Mouse (Mus musculus) CH12.LX (cell line): ENCODE data around the gene Galnt4. TPM values are rescaled to one million over a fixed set of nuclear protein-coding genes. Genes with fewer than 3 reads are reported as not detected.

Experiments used
- DNase-seq: peaks from one replicate; pipeline ENCODE4 v3.0.0-alpha.2; 2013; ENCODE audit errors: extremely low read depth
- H3K27ac ChIP-seq: 2 replicates; pipeline ENCODE4 v1.5.1; 2012; ENCODE audit warnings: low read depth, mild to moderate bottlenecking, control low read depth, moderate library complexity; ENCODE audit not compliant: insufficient read depth
- H3K27me3 ChIP-seq: replicated peaks from 2 replicates; pipeline ENCODE3; 2012; ENCODE audit warnings: inconsistent platforms
- H3K36me3 ChIP-seq, 2 experiments: replicated peaks in 1 of 2; 2 replicates each; pipeline versions ENCODE3 to v1.6.1; 2012; ENCODE audit warnings: inconsistent platforms in 1 of 2, low read length in 1 of 2, mild to moderate bottlenecking in 1 of 2, mixed read lengths in 1 of 2, moderate library complexity in 1 of 2; ENCODE audit not compliant: control insufficient read depth in 1 of 2, insufficient read depth in 1 of 2
- H3K4me1 ChIP-seq, 2 experiments: 2 replicates each; pipeline ENCODE4 v1.6.1; 2012; ENCODE audit warnings: inconsistent platforms in 1 of 2, moderate library complexity in 1 of 2; ENCODE audit not compliant: insufficient read depth in 2 of 2, control insufficient read depth in 1 of 2
- H3K4me2 ChIP-seq: 2 replicates; pipeline ENCODE4 v1.6.1; 2012; ENCODE audit warnings: low read depth, mild to moderate bottlenecking, control low read depth; ENCODE audit not compliant: poor library complexity, insufficient read depth, severe bottlenecking
- H3K4me3 ChIP-seq, 3 experiments: fragments of 150-350 bp in 1 of 3; sonication (generic) in 1 of 3; replicated peaks in 1 of 3; 2 replicates each; pipeline versions ENCODE3 to v1.5.1; 2011 to 2012; ENCODE audit warnings: low read depth in 2 of 3, low read length in 2 of 3, mild to moderate bottlenecking in 2 of 3, moderate library complexity in 2 of 3, control low read depth in 1 of 3, improper control_type of control experiment in 1 of 3, inconsistent platforms in 1 of 3, mixed read lengths in 1 of 3; ENCODE audit not compliant: poor library complexity in 1 of 3
- H3K79me2 ChIP-seq: replicated peaks from 2 replicates; pipeline ENCODE4 v1.6.1; 2012; ENCODE audit warnings: mild to moderate bottlenecking, moderate library complexity; ENCODE audit not compliant: control insufficient read depth, poor library complexity, insufficient read depth, severe bottlenecking; ENCODE audit errors: extremely low read depth
- H3K9ac ChIP-seq: 2 replicates; pipeline ENCODE4 v1.6.1; 2012; ENCODE audit warnings: low read depth, mild to moderate bottlenecking, control low read depth, moderate library complexity; ENCODE audit not compliant: insufficient read depth
- H3K9me3 ChIP-seq: replicated peaks from 2 replicates; pipeline ENCODE3; 2012; ENCODE audit warnings: low read length, inconsistent platforms, mixed read lengths
- BHLHE40 ChIP-seq: IDR thresholded peaks from 2 replicates; pipeline ENCODE4 v1.6.1; 2011; ENCODE audit warnings: mild to moderate bottlenecking, low read depth, low read length, improper control_type of control experiment
- CHD2 ChIP-seq: IDR thresholded peaks from 2 replicates; pipeline ENCODE4 v1.6.1; 2011; ENCODE audit warnings: low read length, improper control_type of control experiment
- EP300 ChIP-seq: IDR thresholded peaks from 2 replicates; pipeline ENCODE4 v1.6.1; 2011; ENCODE audit warnings: low read length, improper control_type of control experiment
- ETS1 ChIP-seq: conservative IDR thresholded peaks from 2 replicates; pipeline ENCODE4 v1.6.1; 2012; ENCODE audit warnings: low read depth, mild to moderate bottlenecking, inconsistent platforms, low read length, improper control_type of control experiment, moderate library complexity
- HCFC1 ChIP-seq: IDR thresholded peaks from 2 replicates; pipeline ENCODE4 v1.6.1; 2012; ENCODE audit warnings: low read depth, mild to moderate bottlenecking, inconsistent platforms, low read length, improper control_type of control experiment
- MAFK ChIP-seq: IDR thresholded peaks from 2 replicates; pipeline ENCODE4 v1.6.1; 2011; ENCODE audit warnings: low read length, improper control_type of control experiment; ENCODE audit not compliant: insufficient replicate concordance
- MAX ChIP-seq: IDR thresholded peaks from 2 replicates; pipeline ENCODE4 v1.6.1; 2011; ENCODE audit warnings: low read length, improper control_type of control experiment
- MEF2A ChIP-seq: IDR thresholded peaks from 2 replicates; pipeline ENCODE4 v1.6.1; 2014; ENCODE audit warnings: low read depth, mild to moderate bottlenecking, inconsistent platforms, low read length, improper control_type of control experiment, borderline replicate concordance
- MXI1 ChIP-seq: IDR thresholded peaks from 2 replicates; pipeline ENCODE4 v1.6.1; 2011; ENCODE audit warnings: mild to moderate bottlenecking, low read depth, low read length, improper control_type of control experiment
- NRF1 ChIP-seq: IDR thresholded peaks from 2 replicates; pipeline ENCODE4 v1.6.1; 2014; ENCODE audit warnings: low read depth, mild to moderate bottlenecking, inconsistent platforms, low read length, improper control_type of control experiment, moderate library complexity
- POLR2AphosphoS2 ChIP-seq: IDR thresholded peaks from 2 replicates; pipeline ENCODE4 v1.6.1; 2011; ENCODE audit warnings: low read depth, low read length, improper control_type of control experiment
- RCOR1 ChIP-seq: conservative IDR thresholded peaks from 2 replicates; pipeline ENCODE4 v1.6.1; 2012; ENCODE audit warnings: low read depth, mild to moderate bottlenecking, inconsistent platforms, low read length, improper control_type of control experiment
- TBP ChIP-seq: conservative IDR thresholded peaks from 2 replicates; pipeline ENCODE4 v1.6.1; 2011; ENCODE audit warnings: low read depth, low read length, improper control_type of control experiment
- UBTF ChIP-seq: IDR thresholded peaks from 2 replicates; pipeline ENCODE4 v1.6.1; 2012; ENCODE audit warnings: low read depth, mild to moderate bottlenecking, inconsistent platforms, low read length, improper control_type of control experiment, moderate library complexity
- USF1 ChIP-seq: IDR thresholded peaks from 2 replicates; pipeline ENCODE4 v1.6.1; 2014; ENCODE audit warnings: low read depth, mild to moderate bottlenecking, inconsistent platforms, low read length, improper control_type of control experiment
- USF2 ChIP-seq: conservative IDR thresholded peaks from 2 replicates; pipeline ENCODE4 v1.6.1; 2011; ENCODE audit warnings: low read depth, low read length, improper control_type of control experiment
- ZNF384 ChIP-seq: IDR thresholded peaks from 2 replicates; pipeline ENCODE4 v1.6.1; 2012; ENCODE audit warnings: low read depth, low read length, improper control_type of control experiment, inconsistent platforms
- dilution Hi-C: fragments of 300-500 bp; cut with MboI; formaldehyde crosslinking; loops from 2 replicates; pipeline ENCODE4 v1.14.3; 2020; ENCODE audit warnings: low sequenced_read_pairs; ENCODE audit not compliant: extremely low pct_unique_long_range_greater_than_20kb, extremely low pct_ligation_motif_present
- in situ Hi-C: fragments of 300-500 bp; cut with MboI; formaldehyde crosslinking; loops from 3 replicates; pipeline ENCODE4 v1.14.3; 2019; ENCODE audit warnings: low sequenced_read_pairs, low pct_ligation_motif_present, low pct_unique_long_range_greater_than_20kb, mixed read lengths
- polyA plus RNA-seq: library from polyadenylated mRNA; unstranded; fragments of >175 nt; gene quantifications from 2 replicates; pipeline ENCODE4 v1.2.1, GENCODE M21; 2012; ENCODE audit warnings: low read depth; ENCODE audit not compliant: insufficient read length
- total RNA-seq, 2 experiments: library from RNA; depleted of rRNA; stranded (reverse); fragments of 300-350 nt in 1 of 2; fragments of >200 nt in 1 of 2; gene quantifications; 2 replicates each; pipeline ENCODE4 v1.2.3; 2012 to 2014

Galnt4 gene
- total and polyA plus RNA-seq, 3 experiments: 4.4 to 4.7 (median 4.6) TPM

DNA sequence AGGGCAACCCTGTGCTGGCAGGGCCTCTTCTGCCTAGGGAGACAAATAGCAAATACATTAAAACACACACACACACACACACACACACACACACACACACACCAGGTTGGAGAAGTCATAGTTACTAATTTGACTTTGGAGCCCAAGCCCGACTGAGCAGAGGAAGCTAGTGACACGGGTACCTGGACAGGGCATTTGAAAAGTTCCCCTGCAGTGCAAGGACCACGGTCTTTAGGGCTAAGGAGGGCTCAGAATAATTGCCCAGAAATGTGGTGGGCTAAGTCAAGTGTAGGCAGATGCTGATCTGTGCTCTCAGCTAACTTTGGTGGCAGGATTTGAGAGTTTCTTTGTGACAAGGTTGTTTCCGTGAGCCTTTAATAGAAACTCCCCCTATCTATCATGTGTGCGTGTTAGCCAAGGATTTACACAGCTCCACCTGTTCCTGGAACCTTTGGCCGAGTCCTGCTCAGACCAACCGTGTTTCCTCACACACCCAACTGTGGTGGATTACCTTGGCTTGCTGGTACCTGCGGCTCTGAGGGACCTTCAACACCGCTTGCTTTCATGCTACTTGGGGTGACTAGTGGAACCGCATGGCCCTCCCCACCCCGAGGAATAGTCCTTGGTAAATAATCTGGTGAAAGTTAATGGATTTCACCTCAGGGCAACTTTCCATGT lies 24.8 kb downstream of the Galnt4 start:
- no peaks in the 10 kb centered on the region for H3K27me3 ChIP-seq
- no peak for DNase-seq
- H3K4me3 ChIP-seq: no peak overlapping the region
- in situ Hi-C loops: no loop called here
- no peaks in the 10 kb centered on the region for H3K79me2 ChIP-seq
- TF ChIP-seq RCOR1 (no peak), ZNF384 (no peak), TBP (no peak), POLR2AphosphoS2 (no peak), MEF2A (no peak), MAFK (no peak), EP300 (no peak), MXI1 (no peak), MAX (no peak), ETS1 (no peak), UBTF (no peak), BHLHE40 (no peak), NRF1 (no peak), USF2 (no peak)
- no peak overlapping the region for H3K27ac ChIP-seq
- H3K9ac ChIP-seq: no peak overlapping the region
- no peaks in the 10 kb centered on the region for H3K9me3 ChIP-seq
- peaks cover 8 to 62% of the 10 kb centered on the region in 2 experiments for H3K36me3 ChIP-seq
- dilution Hi-C loops: no loop called here
- peaks cover 5 to 52% of the 10 kb centered on the region in 2 experiments; a peak in 3 of 4 replicates for H3K4me1 ChIP-seq
- no peak overlapping the region for H3K4me2 ChIP-seq

- no peak for DNase-seq
- Histone ChIP-seq H3K27ac (no peak overlapping the region), H3K79me2 (no peaks in the 10 kb centered on the region), H3K9ac (no peak overlapping the region), H3K4me3 (no peak overlapping the region), H3K9me3 (no peaks in the 10 kb centered on the region), H3K4me2 (no peak overlapping the region), H3K36me3 (peaks cover 8 to 60% of the 10 kb centered on the region in 2 experiments), H3K4me1 (peaks cover 2 to 45% of the 10 kb centered on the region in 2 experiments; a peak in 3 of 4 replicates), H3K27me3 (no peaks in the 10 kb centered on the region)
- TF ChIP-seq TBP (no peak), HCFC1 (no peak), MXI1 (no peak), EP300 (no peak), CHD2 (no peak), USF1 (no peak), ZNF384 (no peak)
- dilution Hi-C loops: no loop called here
- in situ Hi-C loops: no loop called here
Measured at GRCm38 (mm10) chr10:99133321-99133875, 25.4 kb downstream of the Galnt4 start.
